Mouse (Mus musculus) embryonic fibroblast, embryonic 13.5 days (primary cell): ENCODE data around the gene Fbxl20. TPM values are rescaled to one million over a fixed set of nuclear protein-coding genes. Genes with fewer than 3 reads are reported as not detected.

ENCODE experiments used
- H3K27ac ChIP-seq: 2 replicates; pipeline ENCODE4 v1.5.1; 2012; ENCODE audit warnings: low read length, control low read depth, inconsistent platforms; ENCODE audit not compliant: insufficient read depth
- H3K4me1 ChIP-seq: 2 replicates; pipeline ENCODE4 v1.6.1; 2011; ENCODE audit warnings: low read length; ENCODE audit not compliant: control insufficient read depth, insufficient read depth
- H3K4me3 ChIP-seq: 2 replicates; pipeline ENCODE4 v1.5.1; 2011; ENCODE audit warnings: mild to moderate bottlenecking, control low read depth, low read length; ENCODE audit not compliant: insufficient read depth
- CTCF ChIP-seq: IDR thresholded peaks from 2 replicates; pipeline ENCODE4 v1.5.1; 2011; ENCODE audit warnings: mild to moderate bottlenecking, control low read depth, low read length, moderate library complexity, borderline replicate concordance; ENCODE audit not compliant: insufficient read depth
- POLR2A ChIP-seq: IDR thresholded peaks from 2 replicates; pipeline ENCODE4 v1.6.1; 2011; ENCODE audit warnings: low read depth, mild to moderate bottlenecking, control low read depth, low read length, moderate library complexity
- polyA plus RNA-seq: library from polyadenylated mRNA; stranded (reverse); fragments of >200 nt; gene quantifications from 2 replicates; pipeline ENCODE4 v1.2.4, GENCODE M21; 2011; ENCODE audit warnings: low read depth; ENCODE audit not compliant: missing spikeins, insufficient read length

Fbxl20 gene
- polyA plus RNA-seq, 1 experiment = 30.3 TPM

GRCm38 (mm10) chr11:98037871-98038270 lies 112.3 kb downstream of the Fbxl20 start:
- no peaks in the 10 kb centered on the region for H3K4me1 ChIP-seq
- no peak for TF ChIP-seq POLR2A
- TF ChIP-seq CTCF = no peak
- no peak overlapping the region for H3K27ac ChIP-seq
- H3K4me3 ChIP-seq = no peak overlapping the region

- H3K4me1 ChIP-seq = no peaks in the 10 kb centered on the region
- no peak for TF ChIP-seq POLR2A
- no peak for TF ChIP-seq CTCF
- no peak overlapping the region for H3K27ac ChIP-seq
- H3K4me3 ChIP-seq = no peak overlapping the region
Observed at GRCm38 (mm10) chr11:98035977-98036377, 114.2 kb downstream of the Fbxl20 start.

GRCm38 (mm10) chr11:98034840-98035239 lies 115.4 kb downstream of the Fbxl20 start:
- TF ChIP-seq POLR2A (no peak), CTCF (no peak)
- no peak overlapping the region for H3K27ac ChIP-seq
- H3K4me3 ChIP-seq = no peak overlapping the region
- no peaks in the 10 kb centered on the region for H3K4me1 ChIP-seq

- Histone ChIP-seq H3K4me3 (no peak overlapping the region), H3K4me1 (no peaks in the 10 kb centered on the region), H3K27ac (no peak overlapping the region)
- no peak for TF ChIP-seq CTCF
- TF ChIP-seq POLR2A = no peak
Observed at GRCm38 (mm10) chr11:98034061-98034460, 116.1 kb downstream of the Fbxl20 start.

Other genes starting within 250 kb of the Fbxl20 start
- gene Plxdc1, start 164.0 kb downstream of the Fbxl20 start, polyA plus RNA-seq = 0.68 and 0.86 TPM in 2 replicates
- gene Arl5c, start 154.2 kb downstream of the Fbxl20 start, polyA plus RNA-seq = 2.2 and 3.8 TPM in 2 replicates
- 4.9 and 7.1 TPM in 2 replicates for gene Cacnb1, start 127.4 kb downstream of the Fbxl20 start, polyA plus RNA-seq
- gene Rpl19, start 123.7 kb downstream of the Fbxl20 start, polyA plus RNA-seq = 1,914 and 2,034 TPM in 2 replicates
- gene Stac2, start 96.9 kb downstream of the Fbxl20 start, polyA plus RNA-seq = 1.7 and 1.9 TPM in 2 replicates
- 52.2 and 59.7 TPM in 2 replicates for gene Med1, start 42.9 kb upstream of the Fbxl20 start, polyA plus RNA-seq
- gene Cdk12, start 52.7 kb upstream of the Fbxl20 start, polyA plus RNA-seq = 41.8 and 42.0 TPM in 2 replicates
- not detected in 2 replicates for gene Neurod2, start 179.2 kb upstream of the Fbxl20 start, polyA plus RNA-seq
- not detected in 2 replicates for gene Ppp1r1b, start 198.0 kb upstream of the Fbxl20 start, polyA plus RNA-seq
- gene Stard3, start 208.0 kb upstream of the Fbxl20 start, polyA plus RNA-seq = 14.9 and 18.5 TPM in 2 replicates
- not detected in 2 replicates for gene Tcap, start 233.4 kb upstream of the Fbxl20 start, polyA plus RNA-seq
- gene Pnmt, start 236.0 kb upstream of the Fbxl20 start, polyA plus RNA-seq = not detected in 2 replicates